In the genomic region with DNA sequence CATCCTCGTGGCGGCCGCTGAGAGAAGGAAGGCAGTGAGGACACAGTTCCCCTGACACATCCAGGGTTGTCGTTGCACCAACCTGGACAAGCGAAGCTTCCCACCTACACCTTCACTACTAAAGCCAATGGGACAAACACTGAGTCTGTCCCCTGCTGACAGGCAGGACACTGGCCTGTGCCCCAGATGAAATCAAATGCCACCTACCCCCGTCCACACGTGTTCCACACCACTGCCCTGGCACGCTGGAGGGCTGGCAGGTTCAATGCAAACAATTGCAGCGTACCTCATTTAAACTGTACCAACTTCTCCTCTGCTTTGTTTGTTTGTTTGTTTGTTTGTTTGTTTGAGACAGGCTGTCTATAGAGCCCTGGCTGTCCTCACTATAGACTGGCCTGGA, we compare ENCODE assay signal across 8 mouse cellular contexts. TPM values are rescaled to one million over a fixed set of nuclear protein-coding genes. Genes with fewer than 3 reads are reported as not detected.
DNase-seq lines count a peak whose midpoint lies in the region; ATAC-seq and TF ChIP-seq lines count a peak whose summit lies in the region.

No protein-coding gene starts in this region.

- no peak for ATAC-seq in kidney, embryonic 15.5 days (replicated peaks; ENCODE audit: low FRiP score)
- ATAC-seq in embryonic facial prominence, embryonic 12.5 days (ENCODE audit: insufficient number of reproducible peaks, insufficient read depth, low FRiP score, low TSS enrichment): no peak
- no peak for ATAC-seq in hindbrain, postnatal 0 days
- no peak for ATAC-seq in midbrain, postnatal 0 days (ENCODE audit: low FRiP score)
- no peak for ATAC-seq in megakaryocyte progenitor cell, adult 5-6 weeks (replicated peaks; ENCODE audit: poor library complexity)

- peak overlapping the region; percentile 83 for H3K9ac ChIP-seq in kidney, embryonic 15.5 days
- peak overlapping the region; percentile 7; the same call in 1 of the 2 replicates for H3K9ac ChIP-seq in embryonic facial prominence, embryonic 12.5 days
- H3K9ac ChIP-seq in hindbrain, postnatal 0 days (replicated peaks; ENCODE audit: low read length): peak overlapping the region; percentile 67; the same call in 1 of the 2 replicates
- H3K9ac ChIP-seq in midbrain, postnatal 0 days (replicated peaks; ENCODE audit: low read length, poor library complexity, severe bottlenecking): no peak overlapping the region

- DNase-seq in kidney, adult 18-20 months: no peak
- DNase-seq in hindbrain, postnatal 0 days (ENCODE audit: low spot score): no peak
- no peak for DNase-seq in midbrain, postnatal 0 days (ENCODE audit: low spot score)
- DNase-seq in adrenal gland, adult 18-20 months (ENCODE audit: low spot score in 2 of 2): no peak
- no peak for DNase-seq in layer of hippocampus, postnatal 10 days (ENCODE audit: low spot score in 2 of 2)

- peaks cover 60% of the 10 kb centered on the region for H3K4me1 ChIP-seq in kidney, embryonic 15.5 days
- peaks cover 55% of the 10 kb centered on the region for H3K4me1 ChIP-seq in embryonic facial prominence, embryonic 12.5 days
- peaks cover 30% of the 10 kb centered on the region for H3K4me1 ChIP-seq in hindbrain, postnatal 0 days (ENCODE audit: insufficient read depth, low read length)
- H3K4me1 ChIP-seq in midbrain, postnatal 0 days (ENCODE audit: insufficient read depth, low read length): peaks cover 19% of the 10 kb centered on the region

- no peaks in the 10 kb centered on the region for H3K9me3 ChIP-seq in kidney, embryonic 15.5 days (replicated peaks)
- H3K9me3 ChIP-seq in embryonic facial prominence, embryonic 12.5 days: no peaks in the 10 kb centered on the region
- no peaks in the 10 kb centered on the region for H3K9me3 ChIP-seq in hindbrain, postnatal 0 days (ENCODE audit: low read length)
- H3K9me3 ChIP-seq in midbrain, postnatal 0 days (ENCODE audit: low read length): no peaks in the 10 kb centered on the region

- no peak for TF ChIP-seq CTCF in hindbrain, postnatal 0 days (IDR thresholded peaks at IDR 0.05; ENCODE audit: low read depth)
- TF ChIP-seq CTCF in midbrain, postnatal 0 days (IDR thresholded peaks at IDR 0.05): no peak

- WGBS in kidney, embryonic 15.5 days: 57% methylated on average over 9 of the region's 9 CpGs
- 78% methylated on average over 9 of the region's 9 CpGs for WGBS in embryonic facial prominence, embryonic 12.5 days
- WGBS in hindbrain, postnatal 0 days: 54% methylated on average over 9 of the region's 9 CpGs
- 78% methylated on average over 9 of the region's 9 CpGs for WGBS in midbrain, postnatal 0 days

- peak overlapping the region; percentile 92 for H3K27ac ChIP-seq in kidney, embryonic 15.5 days
- 0 out of 2 replicates have a peak overlapping the region, but pooled peaks have one; percentile 74 for H3K27ac ChIP-seq in embryonic facial prominence, embryonic 12.5 days
- H3K27ac ChIP-seq in hindbrain, postnatal 0 days: 0 out of 2 replicates have a peak overlapping the region, but pooled peaks have one; percentile 27
- H3K27ac ChIP-seq in midbrain, postnatal 0 days (ENCODE audit: low read depth, low read length): no peak overlapping the region

- H3K36me3 ChIP-seq in kidney, embryonic 15.5 days: no peaks in the 10 kb centered on the region
- H3K36me3 ChIP-seq in embryonic facial prominence, embryonic 12.5 days: no peaks in the 10 kb centered on the region
- H3K36me3 ChIP-seq in hindbrain, postnatal 0 days (ENCODE audit: insufficient read depth, low read length): no peaks in the 10 kb centered on the region
- no peaks in the 10 kb centered on the region for H3K36me3 ChIP-seq in midbrain, postnatal 0 days (ENCODE audit: insufficient read depth, low read length)

- peak overlapping the region; percentile 73 for H3K4me3 ChIP-seq in kidney, embryonic 15.5 days (replicated peaks)
- peak overlapping the region; percentile 75 for H3K4me3 ChIP-seq in embryonic facial prominence, embryonic 12.5 days
- peak overlapping the region; percentile 57 for H3K4me3 ChIP-seq in hindbrain, postnatal 0 days (ENCODE audit: low read length)
- H3K4me3 ChIP-seq in midbrain, postnatal 0 days (ENCODE audit: low read depth, low read length): peak overlapping the region; percentile 40; the same call in 1 of the 2 replicates

- H3K27me3 ChIP-seq in kidney, embryonic 15.5 days: no peaks in the 10 kb centered on the region
- no peaks in the 10 kb centered on the region for H3K27me3 ChIP-seq in embryonic facial prominence, embryonic 12.5 days
- no peaks in the 10 kb centered on the region for H3K27me3 ChIP-seq in hindbrain, postnatal 0 days (ENCODE audit: insufficient read depth, low read length)
- no peaks in the 10 kb centered on the region for H3K27me3 ChIP-seq in midbrain, postnatal 0 days (ENCODE audit: insufficient read depth, low read length)

- peak overlapping the region; percentile 62 for H3K4me2 ChIP-seq in kidney, embryonic 15.5 days
- peak overlapping the region; percentile 76 for H3K4me2 ChIP-seq in embryonic facial prominence, embryonic 12.5 days (replicated peaks)
- H3K4me2 ChIP-seq in hindbrain, postnatal 0 days (ENCODE audit: low read depth, low read length): peak overlapping the region; percentile 72
- peak overlapping the region; percentile 64 for H3K4me2 ChIP-seq in midbrain, postnatal 0 days (ENCODE audit: low read depth, low read length, poor library complexity, severe bottlenecking)

RNA-seq across cellular contexts. Expression of gene Vgll4, which starts 50.8 kb away (rescaled TPM):
- 106 and 110 TPM in 2 replicates for polyA plus RNA-seq in kidney, embryonic 15.5 days (2015; fragmentation: Nextera tagmentation; extraction: Ambion mirVana)
- polyA plus RNA-seq in embryonic facial prominence, embryonic 12.5 days (2016; fragmentation: Nextera tagmentation; extraction: Ambion mirVana): 135 and 136 TPM in 2 replicates
- 85.4 and 88.5 TPM in 2 replicates for total RNA-seq in hindbrain, postnatal 0 days (2014; rRNA removed)
- 49.4 and 53.2 TPM in 2 replicates for polyA plus RNA-seq in hindbrain, postnatal 0 days (2015; fragmentation: Nextera tagmentation; extraction: Ambion mirVana)
- 43.7 and 58.5 TPM in 2 replicates for total RNA-seq in midbrain, postnatal 0 days (2014; rRNA removed)
- polyA plus RNA-seq in midbrain, postnatal 0 days (2015; fragmentation: Nextera tagmentation; extraction: Ambion mirVana): 36.0 and 40.7 TPM in 2 replicates
- 11.8 and 14.0 TPM in 2 replicates for total RNA-seq in megakaryocyte progenitor cell, adult 5-6 weeks (2015)
- 23.1 and 28.5 TPM in 2 replicates for total RNA-seq in megakaryocyte progenitor cell, adult 5-6 weeks (2017)
- total RNA-seq in adrenal gland, adult 18-20 months (2021): 10 to 100 TPM; 50.6 to 80.7 TPM
- 10 to 100 TPM; 41.3 to 43.7 TPM for total RNA-seq in layer of hippocampus, postnatal 10 days (2021)
